Mouse (Mus musculus) heart, adult 2 months (tissue): ENCODE measurements around the gene Ccnt1.

Source experiments
- CTCF ChIP-seq: fragments of 200-600 bp; IDR thresholded peaks from 2 replicates; pipeline ENCODE4 v1.8.1; 2022; ENCODE audit warnings: antibody characterized with exemption, mild to moderate bottlenecking, moderate library complexity
- EP300 ChIP-seq: fragments of 200-500 bp; IDR thresholded peaks from 2 replicates; pipeline ENCODE4 v1.6.1; 2011; ENCODE audit warnings: low read depth, low read length, control low read depth; ENCODE audit not compliant: insufficient read depth
- POLR2A ChIP-seq: fragments of 200-500 bp; IDR thresholded peaks from 2 replicates; pipeline ENCODE4 v1.6.1; 2011; ENCODE audit warnings: mild to moderate bottlenecking, low read depth, low read length, control low read depth; ENCODE audit not compliant: insufficient read depth

DNA sequence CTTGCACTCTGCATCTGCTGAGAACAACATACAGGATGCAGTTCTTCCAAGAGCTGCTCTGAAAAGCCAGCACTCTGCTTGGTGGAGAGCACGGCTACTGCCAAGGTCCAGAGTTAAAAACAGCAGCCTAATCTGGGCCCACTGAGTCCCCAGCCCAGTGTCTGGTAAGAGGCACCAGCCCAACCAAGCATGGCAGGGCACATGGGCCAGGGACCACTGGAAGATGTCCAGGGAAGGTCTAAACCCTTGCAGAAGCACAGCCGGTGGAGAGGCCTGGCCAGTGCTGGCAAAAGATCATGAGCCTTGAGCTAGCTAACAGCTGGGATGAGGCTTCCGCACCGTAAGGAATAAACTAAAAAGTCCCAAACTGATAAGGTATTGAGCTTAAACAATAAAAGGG, 14.8 kb downstream of the Ccnt1 start:
- TF ChIP-seq EP300 (peak; percentile 34; the same call in 1 of the 2 replicates), CTCF (no peak), POLR2A (no peak)
